Mouse (Mus musculus) kidney, embryonic 14.5 days (tissue): ENCODE results near the gene Hc. TPM values are rescaled to one million over a fixed set of nuclear protein-coding genes. Genes with fewer than 3 reads are reported as not detected.

Experiments used
- polyA plus RNA-seq: library from polyadenylated mRNA; unstranded; fragments of >200 nt; fragmentation: Nextera tagmentation; extraction: Ambion mirVana; gene quantifications from 2 replicates; pipeline ENCODE4 v1.2.1, GENCODE M21; 2014

Gene Hc
- polyA plus RNA-seq, 1 experiment from 2014 or later, result 0.43 TPM

Other genes starting within 250 kb of the Hc start
- gene Fbxw2, start 235.1 kb downstream of the Hc start, polyA plus RNA-seq, result 55.6 and 72.3 TPM in 2 replicates
- not detected in 2 replicates for gene Gm34653, start 228.4 kb downstream of the Hc start, polyA plus RNA-seq
- gene Cutal, start 187.0 kb downstream of the Hc start, polyA plus RNA-seq, result 5.8 TPM in 2 replicates
- gene Psmd5, start 186.5 kb downstream of the Hc start, polyA plus RNA-seq, result 128 and 157 TPM in 2 replicates
- gene Phf19, start 147.4 kb downstream of the Hc start, polyA plus RNA-seq, result 29.9 and 35.1 TPM in 2 replicates
- 15.9 and 18.1 TPM in 2 replicates for gene Traf1, start 99.7 kb downstream of the Hc start, polyA plus RNA-seq
- 0.24 TPM in 1 of 2 replicates, not detected in the other for gene AI182371, start 40.1 kb upstream of the Hc start, polyA plus RNA-seq
- 29.3 and 39.0 TPM in 2 replicates for gene Cntrl, start 48.1 kb upstream of the Hc start, polyA plus RNA-seq
- 308 and 329 TPM in 2 replicates for gene Rab14, start 139.7 kb upstream of the Hc start, polyA plus RNA-seq
- 57.6 and 84.2 TPM in 2 replicates for gene Gsn, start 194.9 kb upstream of the Hc start, polyA plus RNA-seq